Mouse (Mus musculus) kidney, embryonic 16.5 days (tissue): ENCODE results near the gene Calcoco2. TPM values are rescaled to one million over a fixed set of nuclear protein-coding genes. Genes with fewer than 3 reads are reported as not detected.
A peak's percentile ranks its signal among the peaks of the same experiment; 100 is the strongest.

Source experiments
- ATAC-seq: fragments of 200-750 bp; cut with Nextera tagmentation; 2 replicates; pipeline ENCODE4 v1.8.0; 2017; ENCODE audit warnings: moderate TSS enrichment; ENCODE audit not compliant: low FRiP score, low TSS enrichment
- H3K27ac ChIP-seq: fragments of 300-500 bp; sonication (generic); 2 replicates; pipeline ENCODE4 v1.5.1; 2014; ENCODE audit warnings: low read length
- H3K27me3 ChIP-seq: fragments of 300-500 bp; sonication (generic); 2 replicates; pipeline ENCODE4 v1.6.1; 2014; ENCODE audit warnings: low read length, control low read depth, mixed read lengths; ENCODE audit not compliant: insufficient read depth
- H3K36me3 ChIP-seq: fragments of 300-500 bp; sonication (generic); 2 replicates; pipeline ENCODE4 v1.6.1; 2014; ENCODE audit warnings: low read length, control low read depth, mixed read lengths; ENCODE audit not compliant: insufficient read depth
- H3K4me1 ChIP-seq: fragments of 300-500 bp; sonication (generic); 2 replicates; pipeline ENCODE4 v1.6.1; 2014; ENCODE audit warnings: low read length, control low read depth, mixed read lengths; ENCODE audit not compliant: insufficient read depth
- H3K4me2 ChIP-seq: fragments of 300-500 bp; sonication (generic); replicated peaks from 2 replicates; pipeline ENCODE4 v1.6.1; 2014; ENCODE audit warnings: low read depth, low read length
- H3K4me3 ChIP-seq: fragments of 300-500 bp; sonication (generic); 2 replicates; pipeline ENCODE4 v1.5.1; 2014; ENCODE audit warnings: mild to moderate bottlenecking, low read length
- H3K9ac ChIP-seq: fragments of 300-500 bp; sonication (generic); replicated peaks from 2 replicates; pipeline ENCODE4 v1.6.1; 2014; ENCODE audit warnings: low read length
- H3K9me3 ChIP-seq: fragments of 300-500 bp; sonication (generic); 2 replicates; pipeline ENCODE4 v1.6.1; 2016; ENCODE audit warnings: low read length, control low read depth
- WGBS: fragments of 180-500 bp; shearing (Covaris S2); extraction: QIAGEN DNeasy Blood & Tissue Kit; methylation state at CpG from one replicate; pipeline ENCODE4 v1.1.7; 2014; 5-methylcytosine and 5-hydroxymethylcytosine counted together
- polyA plus RNA-seq: library from polyadenylated mRNA; unstranded; fragments of >200 nt; fragmentation: Nextera tagmentation; extraction: Ambion mirVana; gene quantifications from 2 replicates; pipeline ENCODE4 v1.2.1, GENCODE M21; 2015

Calcoco2 gene
- polyA plus RNA-seq, 1 experiment from 2014 or later: not detected

DNA sequence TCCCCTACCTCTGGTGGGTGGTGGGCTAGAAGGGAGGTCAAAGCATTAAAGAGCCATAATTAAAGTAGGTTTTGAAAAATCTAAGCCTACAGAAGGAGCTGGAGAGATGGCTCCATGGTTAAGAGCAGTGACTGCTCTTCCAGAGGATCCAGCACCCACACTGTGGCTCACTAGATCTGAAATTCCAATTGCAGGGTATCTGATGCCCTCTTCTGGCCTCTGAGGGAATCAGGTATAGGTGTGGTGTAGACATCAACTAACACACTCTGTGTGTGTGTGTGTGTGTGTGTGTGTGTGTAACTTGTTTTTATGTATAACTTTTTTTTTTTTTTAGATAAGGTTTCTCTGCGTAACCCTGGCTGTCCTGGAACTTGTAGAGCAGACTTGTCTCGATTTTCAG is 20.7 kb downstream of the Calcoco2 start:
- WGBS: 70% methylated on average over 2 of the region's 2 CpGs
- Histone ChIP-seq H3K4me2 (no peak overlapping the region), H3K9ac (no peak overlapping the region)

DNA sequence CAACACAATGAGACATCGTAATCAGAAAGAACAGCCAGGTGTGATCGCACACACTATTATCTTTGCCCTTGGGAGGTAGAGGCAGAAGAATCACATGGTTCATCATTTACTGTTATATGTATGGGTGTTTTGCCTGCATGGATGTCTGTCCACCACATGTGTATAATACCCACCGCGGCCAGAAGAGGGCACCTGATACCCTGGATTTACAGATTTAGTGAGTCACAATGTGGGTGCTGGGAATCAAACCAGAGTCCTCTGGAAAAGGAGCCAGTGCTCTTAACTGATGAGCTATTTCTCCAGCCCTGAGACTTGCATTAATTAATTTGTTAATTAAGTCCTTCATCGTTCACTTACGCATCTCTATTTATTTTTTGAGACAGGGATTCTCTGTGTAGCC is 23.8 kb downstream of the Calcoco2 start:
- 90% methylated on average over 6 of the region's 6 CpGs for WGBS
- Histone ChIP-seq H3K9ac (no peak overlapping the region), H3K27ac (no peak overlapping the region), H3K9me3 (peaks cover 6% of the 10 kb centered on the region; the same call in 1 of the 2 replicates), H3K27me3 (no peaks in the 10 kb centered on the region), H3K4me3 (no peak overlapping the region), H3K4me2 (no peak overlapping the region), H3K4me1 (no peaks in the 10 kb centered on the region), H3K36me3 (no peaks in the 10 kb centered on the region)
- no peak for ATAC-seq

More for the DNA sequence above, 20.7 kb downstream of the Calcoco2 start:
- no peak for ATAC-seq
- Histone ChIP-seq H3K36me3 (no peaks in the 10 kb centered on the region), H3K27me3 (no peaks in the 10 kb centered on the region), H3K9me3 (peaks cover 6% of the 10 kb centered on the region; the same call in 1 of the 2 replicates), H3K4me1 (no peaks in the 10 kb centered on the region), H3K4me3 (no peak overlapping the region), H3K27ac (no peak overlapping the region)

DNA sequence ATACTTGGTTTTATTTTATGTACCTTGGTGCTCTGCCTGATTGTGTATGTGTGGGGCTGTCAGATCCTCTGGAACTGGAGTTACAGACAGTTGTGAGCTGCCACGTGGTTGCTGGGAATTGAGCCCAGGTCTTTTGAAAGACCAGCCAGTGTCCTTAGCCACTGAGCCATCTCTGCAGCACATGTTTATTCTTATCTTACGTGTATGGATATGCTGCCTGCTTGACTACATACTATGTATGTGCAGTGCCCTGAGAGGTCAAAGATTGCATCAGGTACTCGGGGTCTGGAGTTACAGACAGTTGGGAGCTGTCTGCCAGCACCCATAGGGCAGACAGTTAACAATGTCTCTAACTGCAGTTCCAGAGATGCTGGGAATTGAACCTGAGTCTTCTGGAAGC is 29.1 kb downstream of the Calcoco2 start:
- no peak for ATAC-seq
- Histone ChIP-seq H3K4me1 (no peaks in the 10 kb centered on the region), H3K4me3 (no peak overlapping the region), H3K27me3 (no peaks in the 10 kb centered on the region), H3K9ac (no peak overlapping the region), H3K9me3 (no peaks in the 10 kb centered on the region), H3K27ac (no peak overlapping the region), H3K4me2 (no peak overlapping the region), H3K36me3 (no peaks in the 10 kb centered on the region)
- WGBS: 69% methylated on average over 3 of the region's 3 CpGs

DNA sequence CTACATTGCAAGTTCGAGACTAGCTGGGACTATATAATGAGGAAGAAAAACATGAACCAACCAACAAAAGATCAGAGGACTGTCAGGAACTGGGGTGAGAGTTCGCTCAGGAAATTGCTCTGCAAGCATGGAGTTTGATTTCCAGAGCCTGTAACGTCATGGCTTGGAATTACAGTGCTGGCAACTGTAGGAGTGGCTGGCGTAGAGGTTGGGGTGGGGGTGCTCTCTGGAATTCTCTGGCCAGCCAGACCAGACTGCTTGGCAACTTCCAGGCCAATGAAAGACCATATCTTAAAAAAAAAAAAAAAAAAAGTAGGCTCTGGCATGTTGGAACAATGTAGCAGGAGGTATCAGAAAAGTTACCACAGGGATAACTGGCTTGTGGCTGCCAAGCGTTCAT is 31.0 kb downstream of the Calcoco2 start:
- Histone ChIP-seq H3K27ac (no peak overlapping the region), H3K4me2 (no peak overlapping the region), H3K27me3 (no peaks in the 10 kb centered on the region), H3K36me3 (no peaks in the 10 kb centered on the region), H3K9ac (no peak overlapping the region), H3K4me1 (no peaks in the 10 kb centered on the region; the same call in 1 of the 2 replicates), H3K4me3 (no peak overlapping the region), H3K9me3 (no peaks in the 10 kb centered on the region)
- WGBS: 78% methylated on average over 5 of the region's 5 CpGs
- no peak for ATAC-seq

DNA sequence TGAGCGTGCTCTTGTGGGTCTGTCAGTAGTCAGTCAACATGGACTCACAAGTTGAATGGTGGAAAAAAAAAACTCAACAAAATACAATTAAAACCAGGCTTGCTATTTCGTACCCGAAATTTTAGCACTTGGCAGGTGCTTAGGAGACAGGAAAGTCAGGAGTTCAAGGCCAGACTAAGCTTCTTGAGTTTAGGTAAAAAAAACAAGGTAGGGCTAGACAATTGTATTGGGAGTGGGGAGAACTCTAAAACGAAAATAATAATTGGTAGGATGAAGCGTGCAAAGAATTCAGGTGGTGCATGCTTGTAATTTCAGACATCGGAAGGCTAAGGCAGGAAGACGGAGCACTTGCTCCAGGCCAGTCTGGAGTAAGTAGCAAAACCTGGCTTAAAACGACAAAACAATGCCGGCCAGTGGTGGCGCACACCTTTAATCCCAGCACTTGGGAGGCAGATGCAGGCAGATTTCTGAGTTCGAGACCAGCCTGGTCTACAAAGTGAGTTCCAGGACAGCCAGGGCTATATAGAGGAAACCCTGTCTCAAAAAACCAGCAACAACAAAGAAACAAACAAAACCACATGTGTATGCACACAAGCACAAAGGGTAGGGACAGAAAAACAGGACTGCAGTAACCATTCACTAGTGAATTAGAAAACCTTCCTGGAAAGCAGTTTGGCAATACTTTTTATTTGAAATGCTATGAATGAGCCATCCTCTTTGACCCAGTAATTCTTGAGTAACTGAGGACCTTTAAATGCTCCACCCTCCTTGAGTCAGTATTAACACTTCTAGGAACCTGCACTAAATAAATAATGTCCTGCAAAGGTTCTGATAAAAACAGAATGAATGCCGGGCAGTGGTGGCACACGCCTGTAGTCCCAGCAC is 35.3 kb downstream of the Calcoco2 start:
- ATAC-seq: no peak
- peak overlapping the region; percentile 79 for H3K27ac ChIP-seq
- peaks cover 6% of the 10 kb centered on the region for H3K36me3 ChIP-seq
- no peaks in the 10 kb centered on the region for H3K9me3 ChIP-seq
- H3K27me3 ChIP-seq: no peaks in the 10 kb centered on the region
- peak overlapping the region; percentile 46 for H3K4me3 ChIP-seq
- peak overlapping the region; percentile 62 for H3K4me2 ChIP-seq
- H3K9ac ChIP-seq: peak overlapping the region; percentile 57
- WGBS: 66% methylated on average over 13 of the region's 13 CpGs
- peaks cover 11% of the 10 kb centered on the region for H3K4me1 ChIP-seq

DNA sequence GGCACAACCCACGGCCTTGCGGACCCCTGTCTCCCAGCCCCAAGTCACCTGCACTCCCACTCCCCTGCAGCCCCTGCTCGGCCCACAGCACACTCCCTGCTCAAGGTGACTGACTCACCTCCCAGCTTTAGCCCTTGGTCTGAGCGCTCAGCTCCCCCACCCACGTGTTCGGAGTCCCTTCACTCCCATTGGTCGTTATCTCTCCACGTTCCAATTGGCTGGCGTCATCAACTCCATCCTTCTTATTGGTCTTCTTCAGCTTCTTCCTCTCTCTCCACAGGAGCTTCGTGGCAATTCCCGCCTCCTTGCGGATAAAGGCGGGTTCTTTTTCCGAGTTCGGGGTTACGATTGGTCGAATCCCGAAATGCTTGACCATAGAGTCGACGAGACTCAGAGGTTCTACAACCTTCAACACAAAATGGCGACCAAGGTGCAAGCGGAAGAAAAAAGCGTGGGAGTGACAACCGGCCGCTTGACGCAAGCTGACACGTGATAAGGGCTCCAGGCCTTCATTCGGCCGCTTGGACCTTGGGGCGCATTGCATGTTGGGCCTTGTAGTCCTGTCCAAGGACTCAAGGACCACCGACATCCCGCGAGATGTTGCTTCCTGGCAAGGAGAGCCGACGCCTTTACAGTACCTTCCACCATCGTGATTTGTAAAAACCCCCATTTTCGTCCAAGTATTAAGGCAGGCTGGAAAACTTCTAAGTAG is 36.1 kb downstream of the Calcoco2 start, which contains the start of gene Atp5g1:
Atp5g1 (minus strand) TSS at position 162 of the 712 bp plus-strand sequence.
- Histone ChIP-seq H3K27me3 (no peaks in the 10 kb centered on the region), H3K9ac (peak within 1 kb of the TSS; percentile 94), H3K36me3 (peaks cover 14% of the 10 kb centered on the region), H3K4me1 (peaks cover 11% of the 10 kb centered on the region), H3K9me3 (no peaks in the 10 kb centered on the region), H3K4me3 (peak within 1 kb of the TSS; percentile 92), H3K27ac (peak within 1 kb of the TSS; percentile 92), H3K4me2 (peak within 1 kb of the TSS; percentile 91)
- under 1% methylated on average over 37 of the region's 37 CpGs for WGBS
- peak; percentile 98 for ATAC-seq

DNA sequence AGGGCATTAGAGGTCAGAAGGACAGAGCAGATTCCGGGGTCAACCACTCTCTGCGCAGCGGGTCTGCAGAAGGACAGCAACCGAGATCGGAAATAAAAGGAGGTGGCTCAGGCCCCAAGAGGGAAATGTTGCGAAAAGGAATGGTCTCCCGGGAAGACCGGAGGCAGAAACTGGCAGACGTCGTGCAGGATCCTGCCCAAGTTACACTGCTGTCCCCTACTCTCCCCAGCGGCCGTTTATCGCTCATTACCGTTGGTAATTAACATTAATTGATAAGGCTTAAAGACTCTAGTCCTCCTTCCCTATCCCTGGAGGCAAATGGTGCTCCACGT is 36.6 kb downstream of the Calcoco2 start:
- peak overlapping the region; percentile 94 for H3K9ac ChIP-seq
- 0% methylated on average over 15 of the region's 15 CpGs for WGBS
- H3K9me3 ChIP-seq: no peaks in the 10 kb centered on the region
- no peaks in the 10 kb centered on the region for H3K27me3 ChIP-seq
- no peak for ATAC-seq
- peaks cover 11% of the 10 kb centered on the region for H3K4me1 ChIP-seq
- peak overlapping the region; percentile 92 for H3K27ac ChIP-seq
- H3K4me2 ChIP-seq: peak overlapping the region; percentile 91
- peaks cover 19% of the 10 kb centered on the region for H3K36me3 ChIP-seq
- H3K4me3 ChIP-seq: peak overlapping the region; percentile 92

DNA sequence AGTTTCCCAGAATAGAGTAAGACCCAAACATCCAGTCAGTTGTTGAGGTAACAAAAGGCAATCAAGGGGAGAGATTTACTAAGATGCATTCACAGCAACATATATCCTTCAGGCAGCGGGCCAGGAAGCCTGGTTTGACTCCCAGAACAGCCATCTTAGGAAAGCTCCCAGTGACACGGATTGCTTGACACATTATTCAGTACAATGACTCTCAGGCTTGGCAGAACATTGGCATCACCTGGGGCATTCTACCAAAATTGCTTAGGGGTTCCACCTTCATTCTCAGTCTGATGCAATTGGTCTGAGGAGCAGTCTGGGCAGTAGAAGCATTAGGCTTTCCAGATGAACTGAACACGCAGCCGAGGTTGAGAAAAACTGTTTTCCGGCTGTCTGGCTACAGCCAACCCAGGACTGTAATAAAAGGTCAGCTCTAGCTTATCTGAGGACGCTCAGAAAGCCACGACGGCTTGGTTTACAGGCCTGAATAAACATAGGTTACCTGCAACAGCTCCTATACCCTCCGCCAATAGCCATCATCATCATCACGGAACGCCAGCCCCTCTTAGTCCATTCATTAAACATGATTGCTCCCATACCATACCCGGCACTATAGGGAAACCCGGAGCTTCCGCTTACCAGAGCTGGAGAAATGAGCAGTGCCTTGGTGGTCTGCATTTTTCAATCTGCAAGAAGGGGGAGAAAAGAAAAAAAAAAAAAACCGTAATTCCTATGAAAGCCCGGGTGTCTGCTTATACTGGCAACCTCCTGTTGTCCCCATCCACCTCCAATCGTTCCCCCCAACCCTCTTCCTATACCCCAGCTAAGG is 37.2 kb downstream of the Calcoco2 start:
- WGBS: 9% methylated on average over 17 of the region's 17 CpGs
- no peak for ATAC-seq
- H3K4me1 ChIP-seq: peaks cover 11% of the 10 kb centered on the region
- H3K36me3 ChIP-seq: peaks cover 24% of the 10 kb centered on the region
- peak overlapping the region; percentile 91 for H3K4me2 ChIP-seq
- H3K27me3 ChIP-seq: no peaks in the 10 kb centered on the region
- H3K4me3 ChIP-seq: peak overlapping the region; percentile 92
- H3K27ac ChIP-seq: peak overlapping the region; percentile 92
- no peaks in the 10 kb centered on the region for H3K9me3 ChIP-seq
- peak overlapping the region; percentile 94 for H3K9ac ChIP-seq

DNA sequence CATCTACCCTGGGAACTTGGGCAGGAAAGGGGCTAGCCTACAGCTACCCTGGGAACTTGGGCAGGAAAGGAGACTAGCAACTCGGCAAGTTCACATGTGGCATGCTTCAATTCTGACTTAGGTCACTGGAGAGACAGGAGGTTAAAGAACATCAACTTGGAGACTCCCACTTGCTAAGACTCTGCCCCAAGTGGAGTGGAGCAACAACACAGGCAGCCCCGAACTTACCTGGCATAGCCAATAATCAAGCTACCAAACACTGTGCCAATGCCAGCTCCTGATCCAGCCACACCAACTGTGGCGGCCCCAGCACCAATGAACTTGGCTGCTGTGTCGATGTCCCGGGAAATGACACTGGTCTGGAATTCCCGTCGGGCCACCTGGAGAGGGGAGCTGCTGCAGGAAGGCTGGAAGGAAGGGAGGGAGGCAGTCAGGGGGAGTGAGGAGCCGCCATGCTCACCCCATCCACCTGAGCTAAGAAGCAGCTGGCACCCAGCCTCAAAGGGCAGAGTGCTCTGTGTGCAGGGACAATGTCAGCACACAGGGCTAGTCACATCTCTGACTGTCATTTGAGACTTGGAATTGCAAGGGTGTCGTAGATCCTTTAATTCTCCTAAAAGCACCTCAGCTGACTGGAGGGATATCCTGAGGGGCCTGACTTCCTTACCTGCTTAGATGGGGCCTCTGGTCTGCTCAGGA is 38.3 kb downstream of the Calcoco2 start:
- no peak overlapping the region for H3K27ac ChIP-seq
- no peaks in the 10 kb centered on the region for H3K27me3 ChIP-seq
- no peak for ATAC-seq
- peaks cover 27% of the 10 kb centered on the region for H3K36me3 ChIP-seq
- H3K9me3 ChIP-seq: no peaks in the 10 kb centered on the region
- peaks cover 11% of the 10 kb centered on the region for H3K4me1 ChIP-seq
- peak overlapping the region; percentile 92; the same call in 1 of the 2 replicates for H3K4me3 ChIP-seq
- 55% methylated on average over 8 of the region's 9 CpGs for WGBS
- H3K9ac ChIP-seq: peak overlapping the region; percentile 94; the same call in 1 of the 2 replicates
- peak overlapping the region; percentile 91 for H3K4me2 ChIP-seq
